Mouse (Mus musculus) adrenal gland, adult 2 months (tissue): ENCODE results near the gene Cd164. TPM values are rescaled to one million over a fixed set of nuclear protein-coding genes. Genes with fewer than 3 reads are reported as not detected.

ENCODE experiments used
- DNase-seq: peaks from one replicate; pipeline ENCODE4 v3.0.0; 2021
- polyA plus RNA-seq: library from polyadenylated mRNA; depleted of rRNA; stranded (reverse); fragments of >200 nt; gene quantifications from 2 replicates; pipeline ENCODE4 v1.2.3, GENCODE M21; 2012
- total RNA-seq, 2 experiments: library from RNA; stranded (reverse); gene quantifications; 2 replicates each; pipeline ENCODE4 v1.2.3; 2021

The Cd164 gene
- total and polyA plus RNA-seq, 3 experiments = 127 to 282 (median 205) TPM

- peak; percentile 37 for DNase-seq
Observed at GRCm38 (mm10) chr10:41546396-41547165, 27.4 kb downstream of the Cd164 start.

- no peak for DNase-seq
Observed at GRCm38 (mm10) chr10:41550711-41551110, 31.5 kb downstream of the Cd164 start.

GRCm38 (mm10) chr10:41552319-41552718 lies 33.1 kb downstream of the Cd164 start:
- DNase-seq = no peak

- DNase-seq = peak; percentile 50
Observed at GRCm38 (mm10) chr10:41552847-41553589, 33.8 kb downstream of the Cd164 start.

GRCm38 (mm10) chr10:41553711-41554110 lies 34.5 kb downstream of the Cd164 start:
- DNase-seq = no peak

GRCm38 (mm10) chr10:41555081-41555480 lies 35.9 kb downstream of the Cd164 start:
- no peak for DNase-seq

GRCm38 (mm10) chr10:41558401-41558800 lies 39.2 kb downstream of the Cd164 start:
- no peak for DNase-seq

- no peak for DNase-seq
Observed at GRCm38 (mm10) chr10:41561701-41562395, 42.6 kb downstream of the Cd164 start.

GRCm38 (mm10) chr10:41565141-41565540 lies 45.9 kb downstream of the Cd164 start:
- DNase-seq = peak; percentile 83

GRCm38 (mm10) chr10:41568306-41568705 lies 49.1 kb downstream of the Cd164 start:
- DNase-seq = no peak

GRCm38 (mm10) chr10:41571065-41571464 lies 51.9 kb downstream of the Cd164 start:
- DNase-seq = no peak

- no peak for DNase-seq
Observed at GRCm38 (mm10) chr10:41572274-41572673, 53.1 kb downstream of the Cd164 start.

- DNase-seq = no peak
Observed at GRCm38 (mm10) chr10:41573190-41573589, 54.0 kb downstream of the Cd164 start.

- no peak for DNase-seq
Observed at GRCm38 (mm10) chr10:41575451-41576327, 56.5 kb downstream of the Cd164 start.

GRCm38 (mm10) chr10:41576328-41576833 lies 57.2 kb downstream of the Cd164 start:
- DNase-seq = no peak

GRCm38 (mm10) chr10:41578541-41578940 lies 59.3 kb downstream of the Cd164 start:
- DNase-seq = no peak

GRCm38 (mm10) chr10:41580441-41580840 lies 61.2 kb downstream of the Cd164 start:
- DNase-seq = no peak
